Mouse (Mus musculus) testis, adult 2 months (tissue): ENCODE data around the gene Lats2.

Source experiments
- CTCF ChIP-seq: fragments of 200-500 bp; IDR thresholded peaks from 2 replicates; pipeline ENCODE4 v1.5.1; 2012; ENCODE audit warnings: low read depth, mild to moderate bottlenecking, inconsistent platforms, low read length, moderate library complexity; ENCODE audit not compliant: control insufficient read depth, insufficient read depth, insufficient replicate concordance
- POLR2A ChIP-seq: fragments of 200-500 bp; IDR thresholded peaks from 2 replicates; pipeline ENCODE4 v1.6.1; 2012; ENCODE audit warnings: low read depth, mild to moderate bottlenecking, inconsistent platforms, low read length, moderate library complexity; ENCODE audit not compliant: control insufficient read depth

DNA sequence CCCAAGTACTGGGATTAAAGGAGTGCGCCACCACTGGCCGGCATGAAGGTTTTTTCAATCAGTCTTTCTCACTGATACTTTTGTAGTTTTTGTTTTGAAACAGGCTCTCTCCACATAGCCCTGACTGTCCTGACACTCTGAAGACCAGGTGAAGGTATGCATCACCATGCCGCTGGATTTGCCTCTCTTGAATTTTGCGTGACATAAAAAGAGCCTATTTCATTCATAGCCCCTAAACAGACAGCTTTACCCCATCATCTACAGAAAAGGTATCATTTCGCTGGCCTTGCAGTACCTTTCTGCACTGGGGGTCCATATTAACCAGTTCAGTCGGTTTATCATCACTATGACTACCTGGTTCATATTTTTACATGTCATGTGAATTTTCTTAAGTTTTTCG lies 39.4 kb upstream of the Lats2 start:
- TF ChIP-seq CTCF (no peak), POLR2A (no peak)
